16 mouse cellular contexts compared by ENCODE assay signal in genomic region chr16:93983576-93983975, GRCm38 (mm10). TPM values are rescaled to one million over a fixed set of nuclear protein-coding genes. Genes with fewer than 3 reads are reported as not detected.
DNase-seq lines count a peak whose midpoint lies in the region; ATAC-seq and TF ChIP-seq lines count a peak whose summit lies in the region.
"Had no signal": no experiment of that assay in that cellular context is flagged by ENCODE, and none has a peak within 500 bp of the region (broad histone marks: within the 10 kb centered on the region; RNA-seq: fewer than 3 reads in every experiment).

No protein-coding gene starts in this region.

- DNase-seq in heart, adult 11 months, result peak; percentile 74
- no peak for DNase-seq in heart, embryonic 10.5 days (ENCODE audit: low spot score)
- DNase-seq in layer of hippocampus, adult 18-20 months (ENCODE audit: low spot score in 2 of 2), result peak; percentile 40 to 68
- no peak for DNase-seq in liver, postnatal 0 days
- no peak for DNase-seq in adrenal gland, adult 8-10 months
- DNase-seq: adrenal gland, adult 2 months; gastrocnemius, postnatal 25 days; kidney, adult 2 months; liver had no signal

- H3K9ac ChIP-seq in limb, embryonic 13.5 days, result no peak overlapping the region
- no peak overlapping the region for H3K9ac ChIP-seq in intestine, postnatal 0 days (ENCODE audit: low read depth, low read length)
- no peak overlapping the region for H3K9ac ChIP-seq in liver, postnatal 0 days (replicated peaks)
- H3K9ac ChIP-seq: embryonic facial prominence, embryonic 13.5 days had no signal

- H3K4me1 ChIP-seq in heart, embryonic 10.5 days, result peaks cover 13% of the 10 kb centered on the region
- peaks cover 45% of the 10 kb centered on the region for H3K4me1 ChIP-seq in E14TG2a.4 (replicated peaks; ENCODE audit: low read depth, low read length)
- peaks cover 28% of the 10 kb centered on the region for H3K4me1 ChIP-seq in limb, embryonic 13.5 days
- no peaks in the 10 kb centered on the region for H3K4me1 ChIP-seq in intestine, postnatal 0 days (replicated peaks; ENCODE audit: control insufficient read depth, insufficient read depth, low read length)
- H3K4me1 ChIP-seq in liver, postnatal 0 days (ENCODE audit: insufficient read depth), result no peaks in the 10 kb centered on the region

- WGBS in heart, embryonic 10.5 days, result 79% methylated on average over 9 of the region's 9 CpGs
- WGBS in limb, embryonic 13.5 days, result 38% methylated on average over 9 of the region's 9 CpGs
- WGBS in intestine, postnatal 0 days, result 60% methylated on average over 9 of the region's 9 CpGs
- 71% methylated on average over 9 of the region's 9 CpGs for WGBS in liver, postnatal 0 days (ENCODE audit: insufficient replicate concordance)

- H3K27ac ChIP-seq in heart, embryonic 10.5 days, result no peak overlapping the region
- H3K27ac ChIP-seq in limb, embryonic 13.5 days, result 0 out of 2 replicates have a peak overlapping the region, but pooled peaks have one; percentile 28
- no peak overlapping the region for H3K27ac ChIP-seq in intestine, postnatal 0 days (ENCODE audit: low read depth, low read length)
- H3K27ac ChIP-seq in liver, postnatal 0 days (ENCODE audit: low read depth), result no peak overlapping the region
- H3K27ac ChIP-seq: embryonic facial prominence, embryonic 13.5 days had no signal

- no peak for TF ChIP-seq EP300 in liver, postnatal 0 days (IDR thresholded peaks at IDR 0.05; ENCODE audit: low read depth)

- H3K27me3 ChIP-seq in heart, embryonic 10.5 days (ENCODE audit: insufficient read depth, poor library complexity, severe bottlenecking), result no peaks in the 10 kb centered on the region
- no peaks in the 10 kb centered on the region for H3K27me3 ChIP-seq in E14TG2a.4 (ENCODE audit: insufficient read depth, low read length)
- H3K27me3 ChIP-seq in limb, embryonic 13.5 days, result 0 out of 2 replicates have a peak, but pooled peaks cover 7% of the 10 kb centered on the region
- H3K27me3 ChIP-seq in intestine, postnatal 0 days (replicated peaks; ENCODE audit: control insufficient read depth, insufficient read depth, low read length), result no peaks in the 10 kb centered on the region
- no peaks in the 10 kb centered on the region for H3K27me3 ChIP-seq in liver, postnatal 0 days (ENCODE audit: insufficient read depth, low read length)
- H3K27me3 ChIP-seq: embryonic facial prominence, embryonic 13.5 days had no signal

- ATAC-seq in limb, embryonic 13.5 days (ENCODE audit: low FRiP score, low read depth), result 0 out of 2 replicates have a peak, but pooled peaks have one; percentile 39
- ATAC-seq in intestine, postnatal 0 days, result no peak
- no peak for ATAC-seq in liver, postnatal 0 days

- H3K4me2 ChIP-seq in limb, embryonic 13.5 days (replicated peaks), result no peak overlapping the region
- H3K4me2 ChIP-seq in intestine, postnatal 0 days (replicated peaks; ENCODE audit: low read depth), result no peak overlapping the region
- H3K4me2 ChIP-seq in liver, postnatal 0 days (ENCODE audit: low read depth, low read length), result no peak overlapping the region
- H3K4me2 ChIP-seq: embryonic facial prominence, embryonic 13.5 days had no signal

- H3K9me3 ChIP-seq in heart, embryonic 10.5 days, result no peaks in the 10 kb centered on the region
- peaks cover 5% of the 10 kb centered on the region for H3K9me3 ChIP-seq in E14TG2a.4 (ENCODE audit: low read length)
- H3K9me3 ChIP-seq in limb, embryonic 13.5 days, result no peaks in the 10 kb centered on the region
- H3K9me3 ChIP-seq in intestine, postnatal 0 days (ENCODE audit: control insufficient read depth), result no peaks in the 10 kb centered on the region
- no peaks in the 10 kb centered on the region for H3K9me3 ChIP-seq in liver, postnatal 0 days (ENCODE audit: low read length)
- H3K9me3 ChIP-seq: embryonic facial prominence, embryonic 13.5 days had no signal

- H3K4me3 ChIP-seq in heart, embryonic 10.5 days, result no peak overlapping the region
- peak overlapping the region; percentile 65 for H3K4me3 ChIP-seq in E14TG2a.4 (replicated peaks; ENCODE audit: low read length)
- H3K4me3 ChIP-seq in limb, embryonic 13.5 days, result no peak overlapping the region
- no peak overlapping the region for H3K4me3 ChIP-seq in intestine, postnatal 0 days (ENCODE audit: low read depth, low read length)
- H3K4me3 ChIP-seq in liver, postnatal 0 days (ENCODE audit: low read depth, low read length), result no peak overlapping the region
- H3K4me3 ChIP-seq: embryonic facial prominence, embryonic 13.5 days had no signal

- TF ChIP-seq CTCF in E14TG2a.4 (conservative IDR thresholded peaks at IDR 0.05; ENCODE audit: low read length), result no peak
- no peak for TF ChIP-seq CTCF in intestine, postnatal 0 days (IDR thresholded peaks at IDR 0.05; ENCODE audit: low read depth)
- no peak for TF ChIP-seq CTCF in liver, postnatal 0 days (IDR thresholded peaks at IDR 0.05; ENCODE audit: low read depth)

- no peaks in the 10 kb centered on the region for H3K36me3 ChIP-seq in heart, embryonic 10.5 days
- H3K36me3 ChIP-seq in E14TG2a.4 (ENCODE audit: insufficient read depth, low read length), result no peaks in the 10 kb centered on the region
- H3K36me3 ChIP-seq in limb, embryonic 13.5 days, result no peaks in the 10 kb centered on the region
- no peaks in the 10 kb centered on the region for H3K36me3 ChIP-seq in intestine, postnatal 0 days (ENCODE audit: control insufficient read depth, insufficient read depth)
- no peaks in the 10 kb centered on the region for H3K36me3 ChIP-seq in liver, postnatal 0 days (replicated peaks; ENCODE audit: insufficient read depth, low read length)
- H3K36me3 ChIP-seq: embryonic facial prominence, embryonic 13.5 days had no signal

RNA-seq across cellular contexts. Expression of gene Cldn14, which starts 25.1 kb away (rescaled TPM):
- not detected in 2 replicates for polyA plus RNA-seq in heart, embryonic 10.5 days (2016; fragmentation: Nextera tagmentation; extraction: Ambion mirVana)
- 1 to 10 TPM in 1 of 2 experiments, under 1 TPM in 1; 0.58 to 1.1 TPM for total RNA-seq in layer of hippocampus, adult 18-20 months (2021)
- polyA plus RNA-seq in limb, embryonic 13.5 days (2015; fragmentation: Nextera tagmentation; extraction: Ambion mirVana), result 0.24 TPM in 1 of 2 replicates, not detected in the other
- polyA plus RNA-seq in intestine, postnatal 0 days (2015; fragmentation: Nextera tagmentation; extraction: Ambion mirVana), result 2.3 and 2.4 TPM in 2 replicates
- polyA plus RNA-seq in liver, postnatal 0 days (2015; fragmentation: Nextera tagmentation; extraction: Ambion mirVana), result 8.6 and 12.6 TPM in 2 replicates
- total RNA-seq in adrenal gland, adult 8-10 months (2022), result not detected
- total RNA-seq: adrenal gland, adult 2 months; gastrocnemius, postnatal 25 days; heart, postnatal 25 days had no signal
- polyA plus RNA-seq: embryonic facial prominence, embryonic 13.5 days; spleen, adult 2 months; urinary bladder, adult 2 months had no signal

Comparison
In these comparisons a context has a peak if more than half of its experiments do, and no peak if none do; other contexts are left out.
1. DNase-seq: peak in heart, adult 11 months (single experiment) and layer of hippocampus, adult 18-20 months (2 of 2); none in heart, embryonic 10.5 days (single experiment), liver, postnatal 0 days (single experiment) and adrenal gland, adult 8-10 months (single experiment).